ENCODE assay signal across 16 mouse cellular contexts in the genomic region with DNA sequence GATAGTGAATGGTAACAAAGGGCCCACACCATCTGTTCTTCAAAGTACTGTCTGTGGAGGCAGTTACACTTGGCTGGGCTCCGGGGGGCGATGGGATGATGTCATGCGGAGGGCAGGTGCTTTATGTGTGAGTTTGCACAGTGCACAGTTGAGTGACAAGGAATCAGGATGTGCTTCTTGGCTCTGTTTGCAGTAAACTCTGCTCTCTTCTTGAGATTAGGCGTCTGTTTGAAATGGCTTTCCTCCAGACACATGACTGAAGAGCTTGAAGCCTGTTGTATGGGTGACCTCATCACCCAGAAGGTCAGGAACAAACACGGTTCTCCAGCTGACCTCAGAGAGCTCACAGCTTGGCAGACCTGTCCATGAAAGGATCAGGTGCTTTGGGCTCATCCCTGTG. TPM values are rescaled to one million over a fixed set of nuclear protein-coding genes. Genes with fewer than 3 reads are reported as not detected.
DNase-seq lines count a peak whose midpoint lies in the region; ATAC-seq and TF ChIP-seq lines count a peak whose summit lies in the region.
"Had no signal": no experiment of that assay in that cellular context is flagged by ENCODE, and none has a peak within 500 bp of the region (broad histone marks: within the 10 kb centered on the region; RNA-seq: fewer than 3 reads in every experiment).

No protein-coding gene starts in this region.

- H3K27me3 ChIP-seq in forebrain, embryonic 14.5 days (replicated peaks; ENCODE audit: control insufficient read depth, insufficient read depth, low read length) = no peaks in the 10 kb centered on the region
- no peaks in the 10 kb centered on the region for H3K27me3 ChIP-seq in forebrain, embryonic 15.5 days
- no peaks in the 10 kb centered on the region for H3K27me3 ChIP-seq in midbrain, embryonic 10.5 days (ENCODE audit: low read depth, poor library complexity, severe bottlenecking)
- no peaks in the 10 kb centered on the region for H3K27me3 ChIP-seq in midbrain, embryonic 16.5 days (ENCODE audit: control insufficient read depth, insufficient read depth, low read depth, low read length)
- H3K27me3 ChIP-seq in heart, postnatal 0 days (ENCODE audit: control insufficient read depth, insufficient read depth, low read length) = no peaks in the 10 kb centered on the region
- H3K27me3 ChIP-seq: embryonic facial prominence, embryonic 13.5 days; limb, embryonic 12.5 days; neural tube, embryonic 13.5 days had no signal

- no peak overlapping the region for H3K27ac ChIP-seq in forebrain, embryonic 14.5 days (ENCODE audit: low read depth, low read length)
- H3K27ac ChIP-seq in forebrain, embryonic 15.5 days (replicated peaks) = no peak overlapping the region
- H3K27ac ChIP-seq in midbrain, embryonic 10.5 days (replicated peaks) = peak overlapping the region; percentile 33; the same call in 1 of the 2 replicates
- no peak overlapping the region for H3K27ac ChIP-seq in midbrain, embryonic 16.5 days (ENCODE audit: low read length)
- H3K27ac ChIP-seq in heart, postnatal 0 days (ENCODE audit: low read depth) = peak overlapping the region; percentile 34; the same call in 1 of the 2 replicates
- H3K27ac ChIP-seq: embryonic facial prominence, embryonic 13.5 days; limb, embryonic 12.5 days; neural tube, embryonic 13.5 days had no signal

- no peak overlapping the region for H3K4me3 ChIP-seq in forebrain, embryonic 14.5 days (ENCODE audit: low read depth, low read length)
- H3K4me3 ChIP-seq in forebrain, embryonic 15.5 days = no peak overlapping the region
- no peak overlapping the region for H3K4me3 ChIP-seq in midbrain, embryonic 10.5 days
- no peak overlapping the region for H3K4me3 ChIP-seq in midbrain, embryonic 16.5 days (ENCODE audit: low read depth, low read length)
- H3K4me3 ChIP-seq in heart, postnatal 0 days (ENCODE audit: low read depth, low read length) = no peak overlapping the region
- H3K4me3 ChIP-seq: embryonic facial prominence, embryonic 13.5 days; limb, embryonic 12.5 days; neural tube, embryonic 13.5 days had no signal

- WGBS in forebrain, embryonic 14.5 days = 84% methylated on average over 5 of the region's 5 CpGs
- 67% methylated on average over 5 of the region's 5 CpGs for WGBS in forebrain, embryonic 15.5 days
- WGBS in midbrain, embryonic 10.5 days = 68% methylated on average over 5 of the region's 5 CpGs
- 62% methylated on average over 5 of the region's 5 CpGs for WGBS in midbrain, embryonic 16.5 days
- WGBS in heart, postnatal 0 days = 45% methylated on average over 5 of the region's 5 CpGs

- DNase-seq in forebrain, embryonic 14.5 days (ENCODE audit: low spot score) = peak; percentile 20
- DNase-seq in midbrain, embryonic 10.5 days (ENCODE audit: low spot score) = no peak
- DNase-seq in heart, postnatal 0 days (ENCODE audit: low spot score) = peak; percentile 41
- DNase-seq in retina, postnatal 1 day = peak; percentile 32
- DNase-seq in right cerebral cortex, postnatal 14 days = no peak
- no peak for DNase-seq in gastrocnemius, postnatal 10 days
- DNase-seq: adrenal gland, postnatal 25 days; cerebellum, adult 18-20 months; kidney, adult 18-20 months; right cerebral cortex, postnatal 4 days had no signal

- H3K4me2 ChIP-seq in forebrain, embryonic 14.5 days (ENCODE audit: low read length) = no peak overlapping the region
- no peak overlapping the region for H3K4me2 ChIP-seq in forebrain, embryonic 15.5 days (replicated peaks)
- no peak overlapping the region for H3K4me2 ChIP-seq in midbrain, embryonic 16.5 days (ENCODE audit: low read length)
- no peak overlapping the region for H3K4me2 ChIP-seq in heart, postnatal 0 days (ENCODE audit: low read depth, low read length)
- H3K4me2 ChIP-seq: embryonic facial prominence, embryonic 13.5 days; limb, embryonic 12.5 days; neural tube, embryonic 13.5 days had no signal

- H3K9ac ChIP-seq in forebrain, embryonic 14.5 days (ENCODE audit: low read length) = no peak overlapping the region
- no peak overlapping the region for H3K9ac ChIP-seq in forebrain, embryonic 15.5 days (replicated peaks)
- no peak overlapping the region for H3K9ac ChIP-seq in midbrain, embryonic 16.5 days (ENCODE audit: low read depth, low read length)
- H3K9ac ChIP-seq in heart, postnatal 0 days (replicated peaks; ENCODE audit: low read depth, low read length) = no peak overlapping the region
- H3K9ac ChIP-seq: embryonic facial prominence, embryonic 13.5 days; limb, embryonic 12.5 days; neural tube, embryonic 13.5 days had no signal

- TF ChIP-seq EP300 in heart, postnatal 0 days (IDR thresholded peaks at IDR 0.05; ENCODE audit: low read depth) = no peak

- ATAC-seq in forebrain, embryonic 14.5 days = peak; percentile 32; the same call in 1 of the 2 replicates
- no peak for ATAC-seq in forebrain, embryonic 15.5 days (replicated peaks)
- no peak; the same call in 1 of the 2 replicates for ATAC-seq in midbrain, embryonic 16.5 days
- ATAC-seq in heart, postnatal 0 days (ENCODE audit: insufficient read depth, low read depth) = peak; percentile 50

- TF ChIP-seq CTCF in heart, postnatal 0 days (IDR thresholded peaks at IDR 0.05; ENCODE audit: low read depth) = no peak

- peaks cover 54% of the 10 kb centered on the region for H3K36me3 ChIP-seq in forebrain, embryonic 14.5 days (ENCODE audit: control insufficient read depth, insufficient read depth, low read length)
- peaks cover 49% of the 10 kb centered on the region for H3K36me3 ChIP-seq in forebrain, embryonic 15.5 days
- H3K36me3 ChIP-seq in midbrain, embryonic 10.5 days = peaks cover 61% of the 10 kb centered on the region
- H3K36me3 ChIP-seq in midbrain, embryonic 16.5 days (ENCODE audit: control insufficient read depth, insufficient read depth, low read length) = peaks cover 22% of the 10 kb centered on the region
- peaks cover 57% of the 10 kb centered on the region for H3K36me3 ChIP-seq in heart, postnatal 0 days (replicated peaks; ENCODE audit: control insufficient read depth, insufficient read depth, low read length)

- no peaks in the 10 kb centered on the region for H3K4me1 ChIP-seq in forebrain, embryonic 14.5 days (ENCODE audit: control insufficient read depth, insufficient read depth, low read length)
- no peaks in the 10 kb centered on the region for H3K4me1 ChIP-seq in forebrain, embryonic 15.5 days
- peaks cover 9% of the 10 kb centered on the region for H3K4me1 ChIP-seq in midbrain, embryonic 10.5 days
- no peaks in the 10 kb centered on the region for H3K4me1 ChIP-seq in midbrain, embryonic 16.5 days (ENCODE audit: control insufficient read depth, insufficient read depth, low read length)
- 0 out of 2 replicates have a peak, but pooled peaks cover 3% of the 10 kb centered on the region for H3K4me1 ChIP-seq in heart, postnatal 0 days (ENCODE audit: control insufficient read depth, insufficient read depth)
- H3K4me1 ChIP-seq: embryonic facial prominence, embryonic 13.5 days; limb, embryonic 12.5 days; neural tube, embryonic 13.5 days had no signal

- no peaks in the 10 kb centered on the region for H3K9me3 ChIP-seq in forebrain, embryonic 14.5 days (replicated peaks; ENCODE audit: control insufficient read depth, low read length)
- H3K9me3 ChIP-seq in forebrain, embryonic 15.5 days = no peaks in the 10 kb centered on the region
- H3K9me3 ChIP-seq in midbrain, embryonic 10.5 days (replicated peaks) = no peaks in the 10 kb centered on the region
- no peaks in the 10 kb centered on the region for H3K9me3 ChIP-seq in midbrain, embryonic 16.5 days (replicated peaks; ENCODE audit: control insufficient read depth, low read length, poor library complexity, severe bottlenecking)
- H3K9me3 ChIP-seq in heart, postnatal 0 days (replicated peaks; ENCODE audit: control insufficient read depth, low read length) = no peaks in the 10 kb centered on the region
- H3K9me3 ChIP-seq: embryonic facial prominence, embryonic 13.5 days; limb, embryonic 12.5 days; neural tube, embryonic 13.5 days had no signal

RNA-seq across cellular contexts. Expression of a gene that starts 38.0 kb away (rescaled TPM):
- polyA plus RNA-seq in forebrain, embryonic 14.5 days (2014; fragmentation: Nextera tagmentation; extraction: Ambion mirVana) = 0.29 and 0.80 TPM in 2 replicates
- polyA plus RNA-seq in forebrain, embryonic 15.5 days (2015; fragmentation: Nextera tagmentation; extraction: Ambion mirVana) = 0.22 and 0.45 TPM in 2 replicates
- polyA plus RNA-seq in midbrain, embryonic 10.5 days (2016; fragmentation: Nextera tagmentation; extraction: Ambion mirVana) = 0.06 and 0.20 TPM in 2 replicates
- 0.34 and 0.42 TPM in 2 replicates for polyA plus RNA-seq in midbrain, embryonic 16.5 days (2015; fragmentation: Nextera tagmentation; extraction: Ambion mirVana)
- 1.4 and 2.9 TPM in 2 replicates for total RNA-seq in heart, postnatal 0 days (2014; rRNA removed; ENCODE audit: low replicate concordance)
- 0.43 and 0.64 TPM in 2 replicates for polyA plus RNA-seq in heart, postnatal 0 days (2015; fragmentation: Nextera tagmentation; extraction: Ambion mirVana)
- total RNA-seq in gastrocnemius, postnatal 10 days (2021) = under 1 TPM; 0.59 to 0.77 TPM
- total RNA-seq: megakaryocyte, adult 5-6 weeks had no signal

Comparison
In these comparisons a context has a peak if more than half of its experiments do, and no peak if none do; other contexts are left out.
1. ATAC-seq: peak in forebrain, embryonic 14.5 days (single experiment) and heart, postnatal 0 days (single experiment); none in forebrain, embryonic 15.5 days (single experiment) and midbrain, embryonic 16.5 days (single experiment).
2. H3K27ac ChIP-seq: peak in midbrain, embryonic 10.5 days (single experiment) and heart, postnatal 0 days (single experiment); none in forebrain, embryonic 14.5 days (single experiment), forebrain, embryonic 15.5 days (single experiment) and midbrain, embryonic 16.5 days (single experiment).
3. DNase-seq: peak in forebrain, embryonic 14.5 days (single experiment), heart, postnatal 0 days (single experiment) and retina, postnatal 1 day (single experiment); none in midbrain, embryonic 10.5 days (single experiment), right cerebral cortex, postnatal 14 days (single experiment) and gastrocnemius, postnatal 10 days (single experiment).